Mouse (Mus musculus) thymus, adult 2 months (tissue): Measurements from ENCODE around the gene Prkcz.

Experiments
- CTCF ChIP-seq: fragments of 200-500 bp; IDR thresholded peaks from 2 replicates; pipeline ENCODE4 v1.5.1; 2012; ENCODE audit warnings: mild to moderate bottlenecking, control low read depth, low read length, moderate library complexity, borderline replicate concordance; ENCODE audit not compliant: control insufficient read depth, poor library complexity, insufficient read depth; ENCODE audit errors: extremely low read depth
- POLR2A ChIP-seq: fragments of 200-500 bp; IDR thresholded peaks from 2 replicates; pipeline ENCODE4 v1.6.1; 2012; ENCODE audit warnings: mild to moderate bottlenecking, low read length, control low read depth, moderate library complexity; ENCODE audit not compliant: control insufficient read depth, poor library complexity, insufficient read depth; ENCODE audit errors: extremely low read depth

DNA sequence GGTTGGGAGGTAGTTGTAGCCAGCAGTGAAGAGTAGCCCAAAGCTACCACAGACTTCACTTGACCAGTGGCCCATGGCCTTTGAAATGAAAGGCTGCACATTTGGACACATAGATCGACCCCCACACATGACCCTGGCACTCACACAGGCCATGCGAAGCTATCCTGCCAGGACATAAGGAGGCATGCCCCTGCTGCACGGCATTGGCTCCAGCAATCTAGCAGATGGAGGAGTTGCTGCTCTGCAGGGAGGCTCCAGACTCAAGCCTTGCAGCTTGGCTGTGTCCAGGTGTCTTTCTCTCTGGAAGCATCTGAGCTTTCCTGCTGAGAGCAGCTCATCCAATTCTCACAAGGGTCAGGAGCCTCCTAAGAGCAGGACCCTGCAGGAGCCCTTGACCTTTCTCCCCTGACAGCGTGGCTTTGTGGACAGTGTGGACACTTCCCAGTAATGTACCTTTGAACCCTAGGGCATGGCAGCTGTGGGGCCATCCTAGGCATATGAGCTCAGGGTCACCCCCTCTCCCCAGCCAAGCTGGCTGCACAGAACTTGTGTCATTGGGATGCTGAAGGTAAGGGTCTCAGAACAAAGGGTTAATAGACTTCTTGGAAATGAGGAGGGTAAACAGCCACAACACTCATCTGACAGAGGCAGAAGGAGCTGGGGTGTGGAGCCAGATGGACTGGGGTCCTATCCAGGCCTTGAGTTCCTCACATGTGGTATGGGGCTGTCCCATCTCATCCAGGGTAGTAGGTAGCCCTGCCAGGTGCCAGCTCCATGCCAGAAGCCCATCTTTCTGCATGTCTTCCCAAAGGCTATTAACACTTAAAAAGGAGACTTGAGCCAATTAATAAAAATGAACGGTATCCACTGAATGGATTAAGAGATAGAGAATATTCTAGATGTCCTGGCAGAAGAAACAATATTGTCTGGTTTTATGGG is 10.9 kb upstream of the Prkcz start:
- TF ChIP-seq CTCF: no peak
- no peak for TF ChIP-seq POLR2A
